Mouse (Mus musculus): Measurements from ENCODE around the gene Ywhaq.
A peak's percentile ranks its signal among the peaks of the same experiment; 100 is the strongest.

Ywhaq gene

DNA sequence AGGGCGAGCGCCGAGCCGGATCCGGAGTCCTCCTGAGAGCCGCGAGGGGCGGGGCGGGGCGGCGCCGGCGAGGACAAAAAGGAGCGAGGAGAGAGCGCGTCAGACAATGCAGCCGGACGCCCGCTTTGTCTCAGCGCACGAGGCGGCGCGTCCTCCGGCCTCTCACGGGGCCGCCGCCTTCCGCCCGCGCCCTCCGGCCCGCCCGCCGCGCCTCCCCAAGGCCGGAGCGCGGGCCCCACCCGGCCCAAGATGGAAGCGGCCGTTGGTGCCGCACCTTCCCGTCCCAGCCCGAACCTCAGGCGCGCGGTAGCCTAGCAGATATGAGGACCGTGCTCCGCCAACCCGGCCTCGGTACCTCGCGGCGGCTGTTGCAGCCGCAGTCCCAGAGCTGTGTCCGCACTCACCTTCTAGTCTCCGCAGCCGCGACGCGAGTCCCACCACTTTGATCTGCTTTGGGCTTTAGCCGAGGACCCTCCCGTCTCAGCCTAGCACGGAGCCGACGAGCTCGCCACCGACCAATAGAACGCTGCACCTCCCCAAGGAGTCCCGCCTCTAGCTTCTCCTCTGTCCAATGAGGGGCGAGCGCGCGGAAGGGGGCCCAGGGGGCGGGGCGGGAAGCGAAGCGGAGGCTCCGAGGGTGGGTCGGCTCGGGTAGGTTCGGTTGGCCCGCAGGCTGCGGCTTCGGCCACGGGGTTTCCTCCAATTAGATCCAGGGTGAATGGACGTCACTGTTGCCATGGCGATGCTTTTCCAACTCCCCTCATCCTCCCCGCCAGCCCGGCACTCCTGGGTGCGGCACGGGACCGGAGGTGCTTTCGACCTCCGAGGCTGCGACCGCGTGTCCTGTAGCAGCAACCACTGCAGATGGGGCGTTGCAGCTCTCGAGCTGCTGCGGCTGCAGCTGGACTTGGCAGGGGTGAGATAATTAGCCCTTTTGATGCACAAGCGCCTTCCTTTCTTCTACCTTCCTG, at the start of gene Ywhaq:
Ywhaq (minus strand) TSS at position 538 of the 971 bp plus-strand sequence.
- DNase-seq = peak; percentile 96

DNA sequence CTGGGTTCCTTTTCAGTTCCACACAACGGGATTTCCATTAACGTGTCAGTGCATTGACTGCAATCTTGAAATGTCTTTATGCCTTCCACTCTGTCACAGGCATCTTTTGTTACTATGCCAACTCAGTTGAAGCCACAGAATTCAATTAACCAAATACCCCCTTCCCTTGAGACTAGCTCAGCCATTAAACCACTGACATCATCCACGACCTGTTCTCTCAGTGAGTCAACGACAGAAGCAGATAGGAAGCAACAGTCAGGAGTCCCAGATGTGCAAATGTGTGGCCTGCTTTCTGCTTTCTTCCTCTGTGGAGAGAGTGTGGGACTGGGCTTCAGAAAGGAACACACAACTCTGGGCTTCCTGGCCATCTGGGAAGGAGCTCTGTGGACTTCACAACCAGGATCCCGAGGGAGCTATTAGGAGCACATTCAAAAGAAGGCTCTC, 46.0 kb upstream of the Ywhaq start:
- no peak for DNase-seq

DNA sequence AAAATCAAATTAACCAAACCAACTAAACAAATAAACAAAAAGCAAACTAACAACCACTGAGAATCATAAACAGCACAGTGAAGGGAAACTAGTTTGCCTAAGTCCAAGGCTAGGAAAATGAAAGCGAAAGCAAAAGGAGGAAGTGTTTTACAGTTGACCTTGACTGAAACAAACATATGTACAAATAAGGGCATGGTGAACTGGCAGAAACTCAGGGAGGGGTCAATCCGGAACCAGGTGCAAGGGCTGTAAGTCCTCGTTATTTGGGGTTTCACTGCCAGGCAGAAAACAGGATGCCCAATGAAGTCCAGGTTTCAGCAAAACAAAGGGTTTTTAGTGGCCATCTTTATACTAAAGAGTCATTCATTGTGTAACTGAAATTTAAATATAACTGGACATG, 45.2 kb upstream of the Ywhaq start:
- DNase-seq = no peak

DNA sequence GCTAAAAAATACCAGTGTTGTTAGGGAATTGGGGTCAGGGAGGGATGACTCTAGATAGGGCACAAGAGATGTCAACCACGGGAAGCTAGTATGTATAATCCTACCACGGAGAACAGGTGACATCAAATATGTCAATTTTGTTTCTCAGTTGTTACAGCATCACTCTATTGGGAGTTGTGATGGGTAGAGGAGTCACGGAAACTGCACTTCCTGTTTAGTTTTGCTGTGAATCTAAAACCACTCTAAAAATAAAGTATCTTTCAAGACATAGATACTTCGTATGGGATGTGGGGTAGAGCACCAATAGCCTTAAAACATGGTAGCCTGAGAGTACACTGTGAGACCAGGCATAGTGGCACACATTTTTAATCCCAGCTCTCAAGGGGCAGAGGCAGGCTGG, 42.2 kb upstream of the Ywhaq start:
- DNase-seq = no peak

DNA sequence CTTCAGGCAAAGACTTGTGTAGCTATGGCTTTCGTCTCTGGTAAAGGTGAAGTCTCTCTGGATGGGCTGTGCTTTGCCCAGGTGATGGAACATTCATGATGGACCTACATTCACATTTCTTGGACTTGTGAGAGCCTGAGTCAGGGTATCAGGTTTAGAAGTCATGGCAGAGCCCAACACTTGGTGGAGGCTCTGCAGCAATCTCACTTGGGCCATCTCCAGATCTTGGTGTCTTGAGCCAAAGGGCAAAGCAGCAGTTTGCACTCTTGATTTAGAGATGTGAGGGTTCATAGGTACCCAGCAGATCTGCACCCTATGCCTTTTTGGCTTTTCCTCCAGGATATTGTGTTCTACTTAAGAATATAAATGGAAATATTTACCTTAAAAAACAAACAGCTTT, 38.6 kb upstream of the Ywhaq start:
- no peak for DNase-seq

DNA sequence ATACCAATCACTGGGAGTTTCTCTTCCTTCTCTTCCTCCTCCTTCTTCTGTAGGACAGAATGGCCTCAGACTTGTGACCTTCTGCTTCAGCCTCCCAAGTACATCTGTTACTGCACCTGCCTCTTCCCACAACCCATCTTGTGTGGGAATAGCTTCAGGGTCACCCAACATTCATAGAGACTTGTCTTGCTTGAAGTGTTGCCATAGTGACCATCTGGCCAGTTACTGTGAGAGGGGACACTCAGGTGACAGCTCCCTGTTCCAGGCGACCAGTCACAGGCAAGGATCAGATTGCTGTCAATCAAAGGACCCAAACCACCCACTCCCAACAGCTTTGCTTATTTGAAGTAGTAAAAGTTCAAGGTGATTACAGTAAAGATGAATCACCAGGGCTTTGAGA, 34.3 kb upstream of the Ywhaq start:
- no peak for DNase-seq

DNA sequence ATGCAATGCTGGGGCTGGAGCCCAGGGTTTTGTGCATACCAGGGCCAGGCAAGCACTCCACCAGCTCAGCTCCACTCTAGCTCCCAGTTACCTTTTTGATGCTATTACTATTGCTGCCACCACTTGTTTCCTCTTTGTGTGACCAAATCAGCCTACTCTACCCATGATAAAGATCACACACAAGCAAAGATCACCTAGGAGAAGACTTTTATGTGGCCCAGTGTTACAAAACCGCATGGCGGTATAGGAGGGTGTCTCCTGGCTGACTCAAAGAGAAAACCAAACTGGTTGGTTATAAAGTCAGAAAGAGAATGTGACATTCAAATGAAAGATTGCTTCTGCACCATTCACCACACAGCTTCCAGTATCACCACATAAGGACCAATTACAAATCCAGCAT, 33.9 kb upstream of the Ywhaq start:
- no peak for DNase-seq

DNA sequence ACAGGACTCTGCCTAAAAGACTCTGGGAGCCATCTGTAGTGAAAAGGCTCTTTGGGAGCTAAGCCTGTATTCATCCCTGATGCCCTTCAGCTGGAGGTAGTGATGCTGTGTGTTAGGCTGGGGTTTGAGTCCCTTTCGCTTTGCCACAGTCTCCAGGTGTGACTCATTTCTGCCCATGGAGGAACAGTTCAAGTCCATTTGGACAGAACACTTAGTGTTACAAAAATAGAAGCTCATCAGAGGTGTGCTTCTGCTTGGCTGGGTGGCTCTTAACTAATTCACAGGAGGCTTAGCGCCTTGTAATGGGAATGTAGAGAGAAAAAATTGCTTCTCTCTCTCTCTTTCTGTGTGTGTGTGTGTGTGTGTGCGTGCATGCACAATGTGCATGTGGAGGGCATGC, 26.3 kb upstream of the Ywhaq start:
- no peak for DNase-seq

DNA sequence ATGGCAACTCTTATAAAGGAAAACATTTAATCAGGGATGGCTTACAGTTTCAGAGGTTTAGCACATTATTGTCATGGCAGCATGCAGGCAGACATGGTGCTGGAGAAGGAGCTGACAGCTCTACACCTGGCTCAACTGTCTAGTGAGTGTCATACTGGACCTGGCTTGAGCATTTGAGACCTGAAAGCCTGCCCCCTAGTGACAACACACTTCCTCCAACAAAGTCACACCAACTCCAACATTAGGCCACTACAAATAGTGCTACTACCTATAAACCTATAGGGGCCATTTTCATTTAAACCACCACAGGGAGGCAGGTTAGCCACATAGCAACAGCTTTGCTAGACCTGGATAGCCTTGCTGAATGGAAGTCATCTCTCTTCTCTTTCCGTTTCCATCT, 24.4 kb upstream of the Ywhaq start:
- no peak for DNase-seq

DNA sequence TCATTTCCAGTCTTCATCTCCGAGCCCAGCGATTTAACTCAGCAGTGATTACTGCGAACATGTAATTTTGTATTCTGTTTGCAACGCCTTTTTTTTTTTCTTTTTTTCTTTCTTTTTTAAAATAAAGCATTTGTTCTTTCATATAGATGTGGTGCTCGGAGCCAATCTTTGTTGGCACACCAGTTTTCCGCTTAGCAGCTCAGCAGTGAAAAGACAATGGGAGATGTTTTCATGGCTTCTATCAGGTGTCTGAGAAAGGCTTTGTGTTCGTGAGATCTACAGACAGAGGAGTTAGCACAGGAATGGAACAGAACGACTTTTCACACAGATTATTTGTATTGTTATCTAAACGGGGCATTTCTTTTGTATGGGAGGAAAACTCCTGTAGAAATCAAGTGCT, 22.0 kb upstream of the Ywhaq start:
- DNase-seq = no peak

DNA sequence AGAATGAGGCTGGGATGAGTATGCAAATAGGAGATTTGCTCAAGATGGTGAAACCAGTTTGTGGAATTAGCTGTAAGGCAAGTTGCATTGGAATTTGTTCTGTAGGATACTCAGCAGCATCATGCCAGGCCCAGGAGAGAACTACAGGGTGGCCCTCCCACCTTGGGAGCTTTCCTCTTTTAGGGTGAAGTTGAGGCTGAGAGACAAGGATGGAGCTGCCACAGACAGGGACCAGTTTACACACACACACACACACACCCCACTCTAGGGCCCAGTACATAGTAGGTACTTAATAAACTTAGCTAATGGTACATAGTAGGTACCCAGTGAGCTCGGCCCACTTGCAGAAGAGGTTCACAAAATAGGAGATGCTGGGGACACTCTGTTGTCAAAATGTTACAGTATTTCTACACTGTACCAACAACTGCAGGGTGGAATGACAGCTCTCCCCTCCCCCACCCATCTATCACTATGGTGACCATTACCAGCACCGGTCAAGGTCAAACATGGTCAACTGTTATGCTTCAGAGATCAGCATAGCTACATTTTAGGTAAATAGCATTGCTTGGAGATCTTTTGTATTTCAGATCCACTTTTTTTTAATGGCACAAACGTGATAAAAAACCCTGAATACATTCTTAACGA, 21.4 kb upstream of the Ywhaq start:
- no peak for DNase-seq

DNA sequence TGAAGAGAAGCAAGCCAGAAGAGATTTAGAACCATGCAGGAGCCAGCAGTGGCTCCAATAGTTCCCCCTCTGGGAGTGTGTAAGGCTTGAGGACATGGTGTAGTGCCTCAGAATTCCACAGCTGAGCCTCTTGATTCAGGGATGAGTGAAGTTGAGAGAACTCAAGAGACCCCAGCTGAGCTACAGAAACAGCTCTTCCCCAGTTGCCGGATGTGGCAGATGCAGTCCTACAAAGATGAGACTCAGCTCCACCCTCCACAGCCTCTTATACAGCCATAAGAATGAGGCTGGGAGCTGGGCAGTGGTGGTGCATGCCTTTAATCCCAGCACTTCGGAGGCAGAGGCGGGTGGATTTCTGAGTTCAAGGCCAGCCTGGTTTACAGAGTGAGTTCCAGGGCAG, 20.9 kb upstream of the Ywhaq start:
- DNase-seq = no peak

DNA sequence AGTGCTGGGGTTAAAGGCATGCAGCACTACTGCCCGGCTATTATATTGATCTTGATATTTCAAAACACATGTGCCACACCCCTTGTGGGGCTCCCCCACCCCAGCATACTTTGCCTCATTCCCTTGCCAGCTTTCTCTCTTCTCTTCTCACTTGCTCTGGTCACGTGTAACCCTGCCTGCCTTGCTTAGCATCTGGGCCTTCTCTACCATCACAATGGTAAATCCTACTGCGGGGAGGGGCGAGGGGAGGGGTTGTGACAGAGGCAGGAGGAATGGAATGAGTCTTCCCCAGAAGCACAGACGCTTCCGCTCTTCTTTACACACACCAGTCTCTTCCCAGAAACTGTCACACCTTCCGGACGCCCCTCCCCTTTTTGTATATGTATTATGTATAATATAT, 14.5 kb upstream of the Ywhaq start:
- DNase-seq = peak; percentile 43

DNA sequence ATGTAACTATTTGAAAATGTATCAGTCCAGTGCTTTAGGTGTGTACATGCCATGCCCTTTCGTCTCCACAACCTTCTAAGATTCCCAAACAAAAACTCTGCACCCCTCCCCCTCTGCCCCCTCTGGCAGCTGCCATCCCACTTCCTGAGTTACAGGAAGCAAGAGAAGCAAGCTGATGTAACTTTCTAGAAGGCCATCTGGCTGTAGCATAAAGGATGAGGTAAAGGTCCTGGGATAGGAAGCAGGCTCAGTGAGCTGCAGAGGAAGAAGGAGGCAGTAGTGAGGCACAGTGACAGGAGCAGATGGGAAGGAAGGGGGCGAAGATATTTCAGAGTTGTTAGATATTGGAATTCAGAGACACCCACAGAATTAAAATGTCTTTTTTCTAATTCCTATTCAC, 13.6 kb upstream of the Ywhaq start:
- DNase-seq = no peak

DNA sequence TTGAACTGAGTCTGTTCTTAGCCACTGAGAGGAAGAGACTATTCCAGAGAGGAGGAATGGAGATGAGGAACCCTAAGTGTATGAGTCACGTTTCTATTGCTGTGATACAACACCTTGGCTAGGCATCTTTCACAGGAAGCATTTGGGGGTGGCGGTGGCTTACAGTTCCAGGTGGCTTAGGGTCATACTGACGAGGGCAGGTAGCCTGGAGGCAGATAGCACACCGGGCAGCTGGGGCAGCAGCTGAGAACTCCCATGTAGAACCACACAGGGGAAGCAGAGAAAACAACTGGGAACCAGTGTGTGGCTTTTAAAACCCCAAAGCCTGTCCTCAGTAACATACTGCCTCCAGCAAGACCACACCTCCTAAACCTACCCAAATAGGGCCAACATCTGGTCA, 12.7 kb upstream of the Ywhaq start:
- no peak for DNase-seq

DNA sequence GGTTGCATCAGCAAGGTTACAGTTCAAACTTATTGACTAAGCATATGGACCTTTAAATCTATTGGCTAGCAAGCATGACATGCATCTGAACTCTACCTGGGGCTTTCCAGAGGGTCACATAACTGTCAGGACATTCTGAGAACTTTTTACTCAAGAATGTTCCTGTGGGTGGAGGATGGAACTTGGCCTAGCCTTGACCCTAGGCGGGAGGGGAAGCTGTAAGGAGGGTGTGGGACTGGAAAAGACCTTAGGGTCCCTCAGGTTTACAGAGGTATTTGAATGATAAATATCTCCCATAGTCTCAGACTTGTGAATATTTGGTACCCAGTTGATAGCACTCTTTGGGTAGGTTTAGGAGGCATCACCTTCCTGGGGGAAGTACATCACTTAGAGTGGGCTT, 11.6 kb upstream of the Ywhaq start:
- DNase-seq = no peak

DNA sequence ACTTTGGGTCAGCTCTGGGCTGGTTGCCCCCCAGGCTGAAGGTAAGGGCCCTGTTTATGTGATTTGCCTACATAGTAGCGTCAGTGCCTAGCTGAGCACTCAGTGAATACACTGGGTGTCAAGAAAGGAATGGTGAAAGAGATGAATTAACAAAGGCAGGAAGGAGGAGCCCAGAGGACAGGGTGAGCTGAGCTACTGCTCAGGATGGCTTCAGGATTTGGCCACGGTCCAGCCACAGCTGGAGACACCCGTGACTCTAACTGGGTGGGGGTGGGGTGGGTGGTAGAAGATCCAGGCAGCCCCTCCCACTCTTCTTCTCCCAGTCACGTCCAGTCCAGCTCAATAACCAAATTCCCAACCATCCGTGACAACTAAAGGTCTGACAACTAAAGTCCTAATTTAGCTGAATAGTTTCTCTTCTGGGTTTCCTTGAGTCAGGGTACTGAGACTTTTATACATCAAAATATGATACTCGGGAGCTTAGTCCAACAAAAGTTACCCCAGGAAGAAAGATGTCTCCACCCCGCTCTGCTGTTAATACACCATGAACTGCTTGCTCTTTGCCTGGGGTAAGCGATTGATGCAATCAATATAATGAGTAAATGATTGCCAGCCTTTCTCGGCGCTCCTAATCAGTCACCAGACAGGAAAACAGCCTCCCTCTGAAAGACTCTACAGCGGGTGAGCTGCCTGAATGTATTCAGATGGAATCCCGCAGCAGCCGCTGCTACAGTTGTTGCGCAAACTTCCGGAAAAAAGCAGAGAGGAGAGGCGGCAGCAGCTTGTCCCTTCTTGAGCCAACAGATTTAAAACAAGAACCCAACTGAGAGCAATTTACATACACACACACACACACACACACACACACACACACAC, 8.9 kb upstream of the Ywhaq start:
- DNase-seq = peak; percentile 64

DNA sequence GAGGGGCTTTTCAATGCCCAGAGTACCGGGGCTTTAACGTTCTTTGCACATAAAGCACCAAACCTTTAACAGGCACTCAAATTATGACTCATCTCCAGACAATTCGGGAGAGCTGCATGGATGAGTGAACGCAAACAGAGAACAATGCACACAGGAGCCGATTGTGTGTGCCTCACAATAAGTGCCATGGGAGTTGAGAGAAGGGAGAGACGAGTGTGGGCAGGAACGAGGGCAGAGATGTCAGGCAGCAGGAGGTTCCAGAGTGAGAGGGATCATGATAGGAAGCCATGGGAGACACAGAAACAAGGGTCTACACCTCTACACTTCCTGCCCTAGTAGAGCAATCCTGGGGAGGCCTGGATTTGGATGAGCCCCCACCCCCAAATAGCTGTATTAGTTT, 7.2 kb upstream of the Ywhaq start:
- no peak for DNase-seq

DNA sequence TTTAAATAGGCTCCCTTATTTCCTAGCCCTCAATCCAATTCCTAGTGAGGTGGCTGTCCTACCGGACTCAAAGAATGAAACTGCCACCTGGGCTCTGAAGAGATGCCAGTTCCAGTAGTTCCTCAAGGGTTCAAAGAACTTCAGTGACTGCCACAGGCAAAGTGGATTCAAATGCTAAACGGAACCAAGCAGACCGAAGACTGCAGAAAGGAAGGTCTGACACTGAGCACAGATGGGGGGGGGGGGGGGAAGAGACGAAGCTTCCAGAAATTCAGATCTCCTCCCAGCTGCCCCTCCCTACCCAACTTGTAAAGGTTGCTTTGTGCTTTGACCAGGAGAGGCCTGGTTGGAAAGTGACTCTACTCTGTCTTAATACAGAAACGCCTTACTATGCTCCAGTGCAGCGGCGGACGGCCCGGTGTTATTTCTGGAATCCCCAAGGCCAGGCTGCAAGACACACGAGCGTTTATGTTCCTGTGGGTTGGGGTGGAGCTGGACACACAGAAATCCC, 1.2 kb upstream of the Ywhaq start:
- DNase-seq = no peak

DNA sequence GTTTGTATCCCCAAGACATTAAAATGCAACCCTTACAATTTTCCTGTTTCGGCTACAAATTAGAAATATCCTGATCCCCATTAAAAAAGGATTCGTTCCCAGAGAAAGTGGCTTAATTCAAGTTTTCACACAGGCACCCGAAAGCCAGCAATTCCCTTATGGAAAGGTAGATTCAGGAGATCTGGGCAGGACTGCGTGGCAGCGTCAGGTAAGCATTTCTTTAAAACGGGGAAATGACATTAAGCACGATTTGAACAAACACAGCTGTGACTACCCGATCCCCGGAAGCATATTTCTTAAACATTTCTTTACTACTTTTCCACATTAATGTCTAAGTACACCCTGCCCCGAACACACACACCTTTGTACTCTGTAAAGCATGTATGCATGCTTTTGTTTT, 646 bp upstream of the Ywhaq start:
- DNase-seq = no peak

DNA sequence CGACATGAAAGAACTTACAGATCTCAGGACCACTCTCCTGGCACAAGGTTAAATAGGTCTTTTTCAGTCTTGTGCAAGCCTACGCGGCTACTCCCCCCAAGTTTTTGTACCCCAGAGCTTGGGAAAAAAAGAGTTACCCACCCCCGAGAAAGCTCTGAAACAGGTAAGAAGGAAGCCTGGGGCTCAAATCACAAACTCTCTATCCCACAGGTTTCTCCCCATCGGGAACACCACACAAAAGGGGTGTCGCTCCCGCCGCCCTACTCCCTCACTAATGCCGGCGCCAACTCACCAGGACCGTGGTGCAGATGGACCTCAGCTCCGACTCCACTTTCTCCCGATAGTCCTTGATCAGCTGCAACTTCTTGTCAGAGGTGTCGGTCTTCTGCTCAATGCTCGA, 931 bp downstream of the Ywhaq start:
- no peak for DNase-seq

DNA sequence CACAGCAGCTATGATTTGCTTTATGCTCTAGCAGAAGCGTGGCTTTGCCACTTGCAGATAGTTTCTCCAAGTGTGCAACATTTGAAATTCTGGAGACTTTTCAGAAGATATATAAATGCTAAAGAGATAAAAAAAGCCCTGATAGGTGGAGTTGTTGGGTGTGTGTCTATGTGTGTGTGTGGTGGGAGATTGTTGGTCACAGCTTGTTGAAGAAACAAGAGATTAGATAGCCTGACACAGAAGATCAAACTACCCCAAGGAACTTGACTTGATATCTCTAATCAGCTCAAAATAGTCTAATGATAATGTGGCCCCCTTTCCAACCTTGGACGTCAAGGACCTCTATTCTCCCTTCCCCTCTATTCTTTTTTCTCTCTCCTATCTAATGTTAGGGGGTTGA, 6.8 kb downstream of the Ywhaq start:
- DNase-seq = no peak

DNA sequence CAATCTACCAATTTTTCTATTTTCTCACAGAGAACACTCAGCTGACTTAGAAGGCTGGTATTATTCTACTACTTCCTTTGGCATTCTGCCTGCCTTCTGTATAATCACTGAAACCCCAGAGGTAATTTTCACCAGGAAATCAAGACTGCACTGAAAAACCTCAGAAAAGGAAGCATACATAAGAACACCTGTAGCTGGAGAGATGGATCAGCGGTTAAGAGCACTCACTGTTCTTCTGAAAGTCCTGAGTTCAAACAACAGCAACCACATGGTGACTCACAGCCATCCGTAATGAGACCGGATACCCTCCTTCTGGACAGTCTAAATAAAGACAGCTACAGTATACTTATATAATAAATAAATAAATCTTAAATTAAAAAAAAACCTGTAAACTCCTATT, 7.8 kb downstream of the Ywhaq start:
- no peak for DNase-seq
